Mouse (Mus musculus): Measurements from ENCODE around the gene Htr3b.
A peak's percentile ranks its signal among the peaks of the same experiment; 100 is the strongest.

Gene Htr3b

DNA sequence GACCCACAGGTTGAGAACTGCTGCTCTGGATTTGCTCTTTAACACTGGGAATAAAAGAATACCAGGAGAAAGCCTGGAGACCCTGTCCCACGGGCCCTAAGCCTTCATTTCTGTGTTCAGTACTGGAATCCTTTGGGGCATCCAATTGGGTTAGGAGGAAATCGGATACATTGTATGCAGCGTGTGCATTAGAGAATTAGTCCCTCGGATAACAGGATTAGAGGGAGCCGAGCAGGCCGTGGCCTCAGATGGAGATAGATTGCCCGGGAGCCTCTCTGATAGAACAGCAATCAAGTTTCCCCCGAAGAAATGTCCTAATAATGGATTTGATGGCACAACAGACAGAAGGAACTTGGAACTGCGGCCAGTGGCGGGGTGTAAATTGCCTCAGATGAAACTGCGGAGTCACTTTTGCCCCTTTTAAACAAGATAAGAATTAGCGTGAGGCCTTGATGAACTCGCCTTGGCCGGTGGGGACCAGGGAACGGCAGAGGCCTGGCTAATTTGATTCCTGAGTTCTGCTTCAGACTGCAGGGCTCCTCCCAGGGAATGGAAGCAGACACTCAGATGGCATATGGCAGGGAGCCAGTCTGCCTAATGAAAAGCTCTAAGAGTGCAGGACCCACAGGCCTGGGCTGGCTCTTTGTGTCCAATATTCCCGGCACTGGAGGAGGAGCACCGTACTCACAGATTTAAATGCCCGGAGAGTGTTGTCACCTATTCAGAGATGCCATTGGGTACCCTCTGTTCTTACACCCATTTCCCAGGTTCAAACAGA lies 48.6 kb downstream of the Htr3b start:
- no peak for DNase-seq

DNA sequence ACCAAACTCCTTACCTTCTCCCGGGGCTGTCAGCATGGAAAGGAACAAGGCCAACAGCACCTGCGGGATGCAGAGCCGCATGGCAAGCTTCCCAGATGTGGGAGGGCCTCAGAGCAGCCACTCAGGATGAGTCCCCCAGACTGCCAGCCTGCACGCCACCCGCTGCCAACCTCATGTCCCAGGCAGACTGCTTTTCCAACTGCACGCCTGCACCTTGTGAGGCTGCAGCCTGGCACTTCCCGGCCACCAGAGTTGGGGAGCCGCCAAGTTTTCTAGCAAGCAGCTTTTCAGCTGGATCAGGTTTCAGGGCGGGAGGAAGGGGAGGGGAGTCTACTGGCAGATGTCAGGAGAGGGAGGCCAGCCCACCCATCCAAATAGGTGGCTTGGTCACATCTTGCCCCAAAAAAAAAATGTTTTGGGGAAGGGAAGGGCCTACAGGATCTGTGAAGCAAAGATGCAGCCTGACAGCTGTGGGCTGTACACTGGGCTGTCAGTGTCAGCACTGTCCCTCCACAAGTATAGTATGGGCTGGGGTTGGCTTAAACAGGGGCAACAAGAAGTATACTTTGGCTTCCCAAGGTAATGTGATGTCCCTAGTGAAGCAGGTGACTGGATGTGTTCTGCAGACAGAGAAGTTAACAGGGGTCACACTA lies 53.8 kb downstream of the Htr3b start, which contains the start of gene Htr3a:
Gene Htr3a (minus strand): TSS at position 215 of the 653 bp plus-strand sequence.
- DNase-seq = peak; percentile 60

DNA sequence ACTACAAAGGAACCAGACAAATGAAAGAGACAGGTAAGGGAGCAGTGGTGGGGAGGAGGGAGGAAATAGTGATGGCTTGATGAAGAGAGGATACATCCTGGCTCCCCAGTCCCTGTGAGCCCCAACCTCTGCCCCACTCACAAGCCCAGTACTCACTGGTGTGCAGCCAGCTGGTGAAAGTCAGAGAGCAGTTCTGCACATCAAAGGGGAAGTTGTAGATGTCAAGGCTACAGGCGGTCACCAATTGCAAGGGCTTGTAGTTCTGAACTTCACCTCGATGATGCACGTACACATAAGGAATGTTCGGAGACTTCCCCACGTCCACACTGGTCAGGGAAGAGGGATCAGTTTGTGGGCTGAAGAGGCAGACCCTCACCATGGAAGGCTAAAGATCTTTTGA lies 60.4 kb downstream of the Htr3b start:
- DNase-seq = no peak

DNA sequence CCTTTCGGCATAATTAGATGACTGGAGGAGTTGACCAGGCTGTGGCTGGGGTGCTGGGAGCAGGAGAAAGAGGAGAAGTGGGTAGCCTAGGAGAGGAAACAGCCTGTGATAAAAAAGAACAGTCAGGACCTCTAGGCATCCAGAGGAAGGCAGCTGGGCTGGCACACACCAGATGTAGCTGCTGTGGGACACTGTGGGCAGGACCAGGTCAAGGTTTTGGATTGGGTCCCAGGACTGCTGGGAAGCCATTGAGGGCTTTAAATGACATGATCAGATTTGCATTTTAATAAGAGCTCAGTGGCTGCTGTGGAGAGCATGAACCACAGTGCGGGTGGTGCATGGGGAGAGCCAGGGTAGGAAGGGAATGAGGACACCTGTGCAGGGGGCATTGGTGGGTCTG lies 61.0 kb downstream of the Htr3b start:
- DNase-seq = no peak

DNA sequence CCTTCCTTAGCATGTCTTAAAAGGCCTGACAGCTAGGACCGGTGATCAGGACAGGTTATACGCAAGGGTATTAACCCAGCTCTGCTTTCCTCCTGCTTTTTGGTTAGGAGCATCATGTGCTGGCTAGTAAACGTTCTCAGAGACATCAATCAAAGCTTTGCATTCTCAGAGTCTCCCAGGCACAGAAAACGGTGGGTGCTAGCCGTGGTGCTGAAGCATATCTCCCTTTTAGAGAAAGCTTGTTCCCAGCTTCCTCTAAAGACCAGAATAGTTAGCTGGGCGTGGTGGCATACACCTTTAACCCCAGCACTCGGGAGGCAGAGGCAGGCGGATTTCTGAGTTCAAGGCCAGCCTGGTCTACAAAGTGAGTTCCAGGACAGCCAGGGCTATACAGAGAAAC lies 66.2 kb downstream of the Htr3b start:
- no peak for DNase-seq

DNA sequence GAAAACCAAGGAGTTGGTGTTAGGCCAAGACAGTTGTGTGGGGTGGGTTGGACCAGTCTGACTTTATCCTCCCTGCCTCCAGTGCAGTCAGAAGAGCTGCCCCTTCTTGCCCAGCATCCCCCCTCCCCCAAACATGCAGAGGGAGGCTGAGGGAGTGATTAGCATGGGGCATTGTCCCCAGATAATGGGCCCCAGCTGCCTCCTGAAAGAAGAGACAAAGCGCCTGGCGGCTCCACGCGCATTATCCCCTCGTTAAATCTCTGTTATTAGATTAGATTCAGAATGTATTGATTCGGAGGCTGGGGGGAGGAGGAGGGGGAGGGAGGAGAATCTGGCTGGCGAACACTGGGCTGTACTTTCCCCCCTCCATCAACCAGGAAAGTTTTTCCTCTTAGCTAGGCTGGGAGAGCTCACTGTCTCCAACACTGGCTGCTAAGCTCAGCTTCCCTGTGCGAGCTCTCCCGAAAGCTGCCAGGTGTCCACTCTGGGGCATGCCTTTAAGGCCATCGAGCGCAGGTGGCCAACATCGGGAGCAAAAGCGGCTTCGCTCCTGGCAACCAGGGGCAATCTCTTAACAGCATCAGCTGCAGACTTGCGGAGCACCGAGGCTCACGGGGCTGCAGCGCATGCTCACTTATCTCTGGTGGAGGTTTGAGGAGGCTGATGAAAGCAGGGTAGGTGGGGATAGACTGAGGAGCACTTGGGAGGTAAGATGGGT lies 68.8 kb downstream of the Htr3b start:
- no peak for DNase-seq

DNA sequence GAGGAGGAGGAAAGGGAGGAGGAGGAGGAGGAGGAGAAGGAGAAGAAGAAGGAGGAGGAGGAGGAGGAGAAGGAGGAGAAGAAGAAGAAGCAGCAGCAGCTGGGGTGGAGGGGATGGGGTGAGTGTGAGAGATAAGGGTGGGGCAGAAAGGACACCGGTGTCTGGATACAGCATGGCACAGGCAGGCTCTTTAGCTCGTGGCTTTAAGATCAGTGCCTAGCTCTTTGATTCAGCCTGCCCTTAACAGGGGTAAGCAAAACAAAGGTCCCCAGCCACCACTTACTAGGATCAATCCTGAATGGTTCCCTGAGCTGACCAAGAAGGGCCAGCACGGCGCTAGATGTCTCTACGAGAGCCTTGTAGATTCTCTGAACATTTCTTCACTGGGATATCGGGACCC lies 70.0 kb downstream of the Htr3b start:
- no peak for DNase-seq

DNA sequence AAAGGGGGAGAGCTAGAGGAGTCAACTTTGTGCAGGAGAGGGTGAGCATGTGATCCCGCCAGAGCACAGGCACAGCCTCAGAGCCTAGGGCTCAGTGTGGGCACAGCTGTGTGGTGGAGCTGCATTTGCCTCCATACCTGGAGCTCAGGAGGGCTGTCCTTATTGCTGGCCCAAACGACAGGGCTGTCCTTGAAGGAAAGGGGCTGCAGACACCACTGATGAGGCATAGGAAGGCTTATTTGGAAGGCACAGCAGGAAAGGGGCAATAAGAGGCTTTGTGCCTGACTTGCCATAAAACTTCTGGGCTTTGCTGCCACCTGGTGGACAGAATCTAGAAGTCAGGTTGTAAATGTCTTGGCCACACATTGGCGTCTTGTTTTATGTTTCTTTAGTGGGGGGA lies 70.8 kb downstream of the Htr3b start:
- peak; percentile 59 for DNase-seq

DNA sequence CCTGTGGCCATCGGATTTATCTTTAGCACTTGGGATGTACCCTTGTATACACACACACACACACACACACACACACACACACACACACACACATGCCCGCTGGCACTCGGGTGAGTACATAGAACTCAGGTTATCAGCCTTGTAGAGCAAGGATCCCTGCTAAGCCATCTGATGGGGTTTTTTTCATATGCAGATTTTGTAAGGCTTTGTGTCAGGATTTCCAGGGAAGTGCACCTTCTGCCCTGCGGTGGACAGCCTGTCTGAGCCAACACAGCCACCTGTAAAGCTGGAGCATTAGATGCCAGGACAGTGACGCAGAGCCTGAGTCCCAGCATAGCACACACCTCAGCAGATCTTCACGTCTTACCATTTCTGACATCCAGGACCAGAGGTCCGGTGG lies 75.7 kb downstream of the Htr3b start:
- no peak for DNase-seq
